Mouse (Mus musculus): ENCODE measurements around the gene Calm2. TPM values are rescaled to one million over a fixed set of nuclear protein-coding genes. Genes with fewer than 3 reads are reported as not detected.
A peak's percentile ranks its signal among the peaks of the same experiment; 100 is the strongest.

Gene Calm2
- total RNA-seq (2021) = 1,000 to 10,000 TPM; 2,088 to 2,105 TPM
- long read RNA-seq, experiment 1, transcript Calm2-201 (6 exons, 1,205 nt) = major isoform, 2,109 of 2,163 reads
- long read RNA-seq, experiment 1, partial matches to known transcripts = 19 of 2,163 reads
- long read RNA-seq, experiment 1, other reads (novel, unspliced or antisense) = 28 of 2,163 reads
- long read RNA-seq, experiment 2, transcript Calm2-204 (5 exons, 842 nt) = minor isoform, 5 of 4,144 reads
- long read RNA-seq, experiment 2, transcript Calm2-201 (6 exons, 1,205 nt) = major isoform, 4,037 of 4,144 reads
- long read RNA-seq, experiment 2, partial matches to known transcripts = 48 of 4,144 reads
- long read RNA-seq, experiment 2, other reads (novel, unspliced or antisense) = 50 of 4,144 reads

- peak; percentile 97 to 98 for DNase-seq (ENCODE audit: low spot score in 2 of 2)
Observed at GRCm38 (mm10) chr17:87446767-87447611, at the start of gene Calm2. Gene Calm2, minus strand, starts transcription at chr17:87446935.

GRCm38 (mm10) chr17:87495504-87495903 is 48.8 kb upstream of the Calm2 start:
- no peak for DNase-seq (ENCODE audit: low spot score in 2 of 2)

GRCm38 (mm10) chr17:87494310-87494709 is 47.6 kb upstream of the Calm2 start:
- no peak for DNase-seq (ENCODE audit: low spot score in 2 of 2)

- DNase-seq (ENCODE audit: low spot score in 2 of 2) = no peak
Observed at GRCm38 (mm10) chr17:87492286-87492685, 45.6 kb upstream of the Calm2 start.

GRCm38 (mm10) chr17:87490295-87490694 is 43.6 kb upstream of the Calm2 start:
- no peak for DNase-seq (ENCODE audit: low spot score in 2 of 2)

GRCm38 (mm10) chr17:87485751-87486150 is 39.0 kb upstream of the Calm2 start:
- DNase-seq (ENCODE audit: low spot score in 2 of 2) = no peak

GRCm38 (mm10) chr17:87482867-87483266 is 36.1 kb upstream of the Calm2 start:
- no peak for DNase-seq (ENCODE audit: low spot score in 2 of 2)

- no peak for DNase-seq (ENCODE audit: low spot score in 2 of 2)
Observed at GRCm38 (mm10) chr17:87478569-87478968, 31.8 kb upstream of the Calm2 start.

GRCm38 (mm10) chr17:87477611-87478010 is 30.9 kb upstream of the Calm2 start:
- DNase-seq (ENCODE audit: low spot score in 2 of 2) = no peak

GRCm38 (mm10) chr17:87475356-87475755 is 28.6 kb upstream of the Calm2 start:
- no peak for DNase-seq (ENCODE audit: low spot score in 2 of 2)

- no peak for DNase-seq (ENCODE audit: low spot score in 2 of 2)
Observed at GRCm38 (mm10) chr17:87474501-87474795, 27.7 kb upstream of the Calm2 start.

- DNase-seq (ENCODE audit: low spot score in 2 of 2) = peak; percentile 53 to 56
Observed at GRCm38 (mm10) chr17:87473736-87474500, 27.2 kb upstream of the Calm2 start.

GRCm38 (mm10) chr17:87473441-87473735 is 26.7 kb upstream of the Calm2 start:
- no peak for DNase-seq (ENCODE audit: low spot score in 2 of 2)

GRCm38 (mm10) chr17:87472879-87473278 is 26.1 kb upstream of the Calm2 start:
- no peak for DNase-seq (ENCODE audit: low spot score in 2 of 2)

- DNase-seq (ENCODE audit: low spot score in 2 of 2) = no peak
Observed at GRCm38 (mm10) chr17:87471661-87472060, 24.9 kb upstream of the Calm2 start.

GRCm38 (mm10) chr17:87470797-87471196 is 24.1 kb upstream of the Calm2 start:
- no peak for DNase-seq (ENCODE audit: low spot score in 2 of 2)

- DNase-seq (ENCODE audit: low spot score in 2 of 2) = no peak
Observed at GRCm38 (mm10) chr17:87470282-87470681, 23.5 kb upstream of the Calm2 start.

- DNase-seq (ENCODE audit: low spot score in 2 of 2) = no peak
Observed at GRCm38 (mm10) chr17:87469428-87469827, 22.7 kb upstream of the Calm2 start.

GRCm38 (mm10) chr17:87468616-87469015 is 21.9 kb upstream of the Calm2 start:
- DNase-seq (ENCODE audit: low spot score in 2 of 2) = no peak

GRCm38 (mm10) chr17:87461499-87461896 is 14.8 kb upstream of the Calm2 start:
- no peak for DNase-seq (ENCODE audit: low spot score in 2 of 2)

- DNase-seq (ENCODE audit: low spot score in 2 of 2) = no peak
Observed at GRCm38 (mm10) chr17:87460669-87461498, 14.1 kb upstream of the Calm2 start.
